Mouse (Mus musculus) naive thymus-derived CD4-positive, alpha-beta T cell, adult 2 months (primary cell): ENCODE data around the gene Nat8.
"Not testable (repeated sequence)": the region's sequence is repeated elsewhere in the genome, so short reads cannot be mapped to it uniquely, and the experiment has no call there.

ENCODE experiments used
- DNase-seq: peaks from one replicate; pipeline ENCODE4 v3.0.0-alpha.2; 2011; ENCODE audit warnings: low read depth

The Nat8 gene

GRCm38 (mm10) chr6:85831796-85832321, at the start of gene Nat8:
Gene Nat8 (minus strand): TSS chr6:85832082.
- no peak for DNase-seq

- not testable (repeated sequence) for DNase-seq
Measured at GRCm38 (mm10) chr6:85869006-85869405, 37.1 kb upstream of the Nat8 start, which contains the start of gene Nat8f2. Gene Nat8f2 (minus strand): TSS chr6:85869158.

GRCm38 (mm10) chr6:85867726-85868690, 36.1 kb upstream of the Nat8 start:
- no peak for DNase-seq

DNA sequence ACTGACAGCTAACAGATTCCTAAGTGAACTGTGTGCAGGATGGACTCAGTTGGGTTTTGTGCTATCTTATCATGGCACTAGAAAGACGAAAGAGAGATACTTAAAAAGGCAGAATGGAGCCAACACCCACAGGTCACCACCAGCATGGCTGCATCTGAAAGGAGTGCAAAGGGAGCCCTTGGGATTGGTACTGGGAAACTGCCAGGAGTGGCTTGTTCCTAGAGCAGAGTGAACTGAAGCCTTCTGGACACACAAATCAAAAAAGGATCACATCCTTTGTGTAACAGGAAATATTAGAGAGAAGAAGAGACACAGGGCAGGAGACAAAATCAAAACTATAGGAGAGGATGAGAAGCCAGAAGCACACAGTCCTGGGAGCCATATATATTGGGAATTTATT, 35.1 kb upstream of the Nat8 start:
- DNase-seq: not testable (repeated sequence)

DNA sequence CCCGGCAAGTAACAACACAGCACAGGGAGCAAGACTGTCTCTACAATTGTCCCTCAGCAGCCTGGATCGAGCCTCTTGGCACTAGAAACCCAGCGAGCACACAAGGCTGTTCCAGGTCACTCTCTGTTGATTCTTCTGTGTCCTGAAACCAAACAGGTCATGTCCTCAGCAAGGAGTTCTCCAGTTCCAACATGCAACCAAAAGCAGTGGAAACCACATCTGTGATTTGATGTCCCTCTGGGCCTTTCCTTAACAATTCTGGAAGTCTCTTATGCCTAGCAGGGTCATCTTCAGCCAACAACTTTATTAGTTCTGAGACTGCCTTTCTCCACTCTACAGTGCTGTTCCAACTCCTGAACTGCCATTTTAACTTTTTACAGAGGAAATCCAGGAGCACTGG, 34.3 kb upstream of the Nat8 start:
- not testable (repeated sequence) for DNase-seq

GRCm38 (mm10) chr6:85864900-85865639, 33.2 kb upstream of the Nat8 start:
- not testable (repeated sequence) for DNase-seq

DNA sequence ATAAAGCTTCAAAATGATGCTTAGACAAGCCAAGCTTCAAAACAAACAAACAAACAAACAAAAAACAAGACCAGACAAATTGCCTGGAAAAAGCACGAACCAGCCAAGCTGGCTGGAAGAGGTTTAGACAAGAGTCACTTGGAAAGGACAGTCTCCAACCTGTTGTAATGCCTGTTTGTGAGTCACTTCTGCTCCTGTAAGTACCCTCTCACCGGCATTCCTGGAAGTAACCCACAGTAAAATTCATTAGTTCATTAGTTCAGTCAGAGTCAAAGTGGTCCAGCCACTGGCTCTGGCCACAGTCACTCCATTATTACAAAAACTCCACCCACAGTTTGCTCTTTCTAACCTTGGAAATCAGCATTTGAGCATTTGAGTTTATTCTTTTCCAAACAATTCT, 32.0 kb upstream of the Nat8 start:
- DNase-seq: no peak

GRCm38 (mm10) chr6:85863136-85863535, 31.3 kb upstream of the Nat8 start:
- no peak for DNase-seq

GRCm38 (mm10) chr6:85862565-85862964, 30.7 kb upstream of the Nat8 start:
- DNase-seq: no peak

DNA sequence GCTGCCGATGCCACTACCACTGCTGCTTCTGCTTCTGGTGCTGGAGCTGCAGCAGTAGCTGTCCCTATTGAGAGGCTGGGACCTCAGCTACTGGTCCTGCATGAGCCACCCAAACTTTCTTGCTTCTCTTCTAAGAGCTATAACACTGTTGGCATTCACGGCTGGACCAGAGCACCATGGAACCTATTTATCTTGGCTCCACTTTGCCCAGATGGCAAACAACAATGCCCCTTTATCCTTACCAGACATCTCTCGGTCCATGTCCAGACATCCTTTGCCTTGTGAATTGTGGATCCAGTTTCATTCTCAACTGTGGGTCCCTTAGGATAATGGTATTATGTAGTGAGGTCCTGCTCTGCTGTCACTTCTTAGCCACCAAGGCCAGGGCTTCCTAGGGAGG, 29.4 kb upstream of the Nat8 start:
- no peak for DNase-seq

- DNase-seq: no peak
Measured at GRCm38 (mm10) chr6:85856194-85856678, 24.4 kb upstream of the Nat8 start.

- no peak for DNase-seq
Measured at GRCm38 (mm10) chr6:85853481-85853880, 21.6 kb upstream of the Nat8 start.

- no peak for DNase-seq
Measured at GRCm38 (mm10) chr6:85851062-85851773, 19.3 kb upstream of the Nat8 start.

DNA sequence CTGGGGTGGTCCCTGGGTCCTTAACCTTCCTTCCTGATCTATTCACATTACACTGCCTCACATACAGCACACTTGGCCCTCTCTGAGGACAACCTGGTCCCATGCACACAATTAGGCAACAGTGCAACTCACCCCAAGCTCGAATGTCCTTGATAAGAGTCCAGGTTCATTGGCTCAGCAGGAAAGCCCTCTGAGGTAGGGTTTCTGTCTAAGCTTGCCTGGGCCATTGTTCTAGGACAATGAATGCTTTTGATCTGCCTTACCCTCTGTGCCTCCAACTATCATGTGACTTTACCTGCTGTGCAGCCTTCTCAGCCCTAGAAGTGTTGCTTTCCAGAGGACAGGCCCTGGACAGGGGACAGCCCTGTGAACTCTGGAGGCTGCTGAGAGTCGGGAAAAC, 17.4 kb upstream of the Nat8 start:
- DNase-seq: no peak

DNA sequence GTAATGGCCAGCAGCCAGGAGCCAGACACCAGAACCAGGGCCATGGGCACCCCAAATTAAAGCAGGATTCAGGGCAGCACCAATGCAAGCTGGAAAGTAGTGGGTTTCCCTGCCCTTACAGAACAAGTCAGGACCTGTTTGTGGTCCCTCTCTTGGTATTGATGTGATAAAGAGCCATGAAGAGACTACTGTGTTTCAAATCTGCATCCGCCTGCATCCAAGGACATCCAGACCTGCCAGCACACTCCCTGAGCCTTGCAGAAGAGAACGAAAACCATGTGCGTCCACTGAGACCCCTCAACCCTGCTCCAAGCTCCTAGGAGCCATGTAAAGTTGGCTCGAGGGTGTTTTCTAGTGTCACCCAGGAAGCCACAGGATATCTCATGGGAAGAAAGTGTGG, 16.3 kb upstream of the Nat8 start:
- no peak for DNase-seq

DNA sequence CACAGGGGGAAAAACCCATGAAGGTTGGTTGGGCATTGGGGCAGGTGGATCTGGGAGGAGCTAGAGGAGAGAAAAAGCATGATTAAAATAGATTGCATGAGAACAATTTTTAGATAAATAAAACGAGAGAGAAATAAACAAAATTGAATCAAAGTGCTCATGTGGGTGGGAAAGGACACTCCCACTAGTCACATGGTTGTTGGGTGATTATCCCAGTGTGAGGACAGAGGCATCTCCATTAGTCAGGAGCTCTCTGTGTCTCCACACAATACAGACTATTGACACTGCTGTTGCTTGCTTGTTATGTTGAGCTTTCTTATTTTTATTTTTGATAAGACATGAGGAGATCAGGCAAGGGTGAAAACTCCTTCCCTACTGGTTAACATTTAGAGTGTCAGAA, 15.0 kb upstream of the Nat8 start:
- no peak for DNase-seq

DNA sequence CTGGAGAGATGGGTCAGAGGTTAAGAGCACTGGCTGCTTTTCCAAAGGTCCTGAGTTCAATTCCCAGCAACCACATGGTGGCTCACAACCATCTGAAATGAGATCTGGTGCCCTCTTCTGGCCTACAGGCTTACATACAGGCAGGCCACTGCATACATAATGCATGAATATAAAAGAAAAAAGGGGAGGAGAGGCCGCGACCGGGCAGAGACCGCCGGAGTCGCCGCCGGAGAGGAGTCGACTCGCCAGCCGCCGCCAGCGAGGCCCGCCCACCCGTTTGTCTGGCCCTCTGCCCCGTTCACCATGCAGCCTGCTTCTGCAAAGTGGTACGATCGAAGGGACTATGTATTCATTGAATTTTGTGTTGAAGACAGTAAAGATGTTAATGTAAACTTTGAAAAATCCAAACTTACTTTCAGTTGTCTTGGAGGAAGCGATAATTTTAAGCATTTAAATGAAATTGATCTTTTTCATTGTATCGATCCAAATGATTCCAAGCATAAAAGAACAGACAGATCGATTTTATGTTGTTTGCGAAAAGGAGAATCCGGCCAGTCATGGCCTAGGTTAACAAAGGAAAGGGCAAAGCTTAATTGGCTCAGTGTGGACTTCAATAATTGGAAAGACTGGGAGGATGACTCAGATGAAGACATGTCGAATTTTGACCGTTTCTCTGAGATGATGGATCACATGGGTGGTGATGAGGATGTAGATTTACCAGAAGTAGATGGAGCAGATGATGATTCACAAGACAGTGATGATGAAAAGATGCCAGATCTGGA, 12.0 kb upstream of the Nat8 start:
- not testable (repeated sequence) for DNase-seq

GRCm38 (mm10) chr6:85839982-85840381, 8.1 kb upstream of the Nat8 start:
- DNase-seq: no peak

DNA sequence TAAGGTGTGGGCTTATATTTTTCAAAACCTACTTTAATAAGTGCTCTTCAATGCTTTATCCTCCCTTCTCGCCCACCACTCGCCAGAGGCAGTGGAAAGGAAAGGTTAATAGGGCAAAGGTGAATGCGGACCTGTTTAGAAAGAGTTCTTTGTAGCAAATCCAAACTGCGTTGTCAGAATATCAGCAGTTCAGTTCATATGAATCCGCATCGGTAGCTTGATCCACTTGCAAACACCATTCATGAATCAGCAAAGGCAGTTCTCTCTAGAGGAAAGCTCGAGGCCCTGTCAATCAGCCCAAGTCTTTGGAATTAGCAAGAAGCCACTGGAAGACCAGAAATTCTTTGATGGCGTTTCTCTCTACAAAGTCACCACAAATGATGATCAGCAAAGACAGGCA, 6.8 kb upstream of the Nat8 start:
- no peak for DNase-seq

GRCm38 (mm10) chr6:85837307-85837706, 5.4 kb upstream of the Nat8 start:
- peak; percentile 23 for DNase-seq

- DNase-seq: peak; percentile 11
Measured at GRCm38 (mm10) chr6:85836827-85837226, 4.9 kb upstream of the Nat8 start.
